Mouse (Mus musculus) urinary bladder, postnatal 36 days (tissue): Measurements from ENCODE around the gene Hnrnpul1.

Source experiments
- DNase-seq, 2 experiments: peaks; one replicate each; pipeline ENCODE4 v3.0.0; 2022; ENCODE audit warnings: low spot score in 2 of 2, mixed read lengths in 1 of 2

Hnrnpul1 gene

DNA sequence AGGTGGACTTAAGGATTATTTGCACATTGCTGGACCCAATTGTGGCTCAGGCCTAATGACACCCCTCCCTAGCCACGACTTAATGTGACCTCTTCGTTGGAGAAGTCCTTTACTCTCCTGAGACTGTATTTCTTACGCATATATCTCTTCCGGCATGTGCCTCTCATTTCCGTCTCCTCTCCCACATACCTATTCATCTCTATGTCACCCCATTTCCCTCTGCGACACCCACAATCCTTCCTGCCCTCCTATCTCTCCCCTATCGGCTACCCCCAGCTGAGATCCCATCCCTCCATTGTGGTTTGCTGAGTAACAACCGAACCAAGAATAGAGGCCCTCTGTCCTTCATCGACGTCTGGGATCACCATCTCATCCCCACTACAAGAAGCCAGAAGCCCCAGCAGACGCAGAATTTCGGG lies 64.9 kb downstream of the Hnrnpul1 start:
- DNase-seq: no peak

- peak; percentile 78 to 87 for DNase-seq
Observed at GRCm38 (mm10) chr7:25688810-25689586, 65.6 kb downstream of the Hnrnpul1 start.

DNA sequence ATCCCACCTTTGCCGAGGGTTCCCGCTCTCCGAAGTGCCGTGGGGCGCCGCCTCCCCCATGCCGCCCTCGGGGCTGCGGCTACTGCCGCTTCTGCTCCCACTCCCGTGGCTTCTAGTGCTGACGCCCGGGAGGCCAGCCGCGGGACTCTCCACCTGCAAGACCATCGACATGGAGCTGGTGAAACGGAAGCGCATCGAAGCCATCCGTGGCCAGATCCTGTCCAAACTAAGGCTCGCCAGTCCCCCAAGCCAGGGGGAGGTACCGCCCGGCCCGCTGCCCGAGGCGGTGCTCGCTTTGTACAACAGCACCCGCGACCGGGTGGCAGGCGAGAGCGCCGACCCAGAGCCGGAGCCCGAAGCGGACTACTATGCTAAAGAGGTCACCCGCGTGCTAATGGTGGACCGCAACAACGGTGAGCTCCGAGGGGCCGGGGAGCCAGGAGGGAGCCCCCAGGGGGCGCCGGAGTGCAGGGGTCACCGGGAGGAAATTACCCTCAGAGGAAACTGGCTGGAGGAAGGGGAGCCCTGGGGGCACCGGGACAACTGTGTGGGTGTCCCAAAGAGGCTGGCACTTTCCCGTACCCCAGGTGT lies 66.7 kb downstream of the Hnrnpul1 start:
- peak in 1 of 2 experiments; percentile 64 for DNase-seq

DNA sequence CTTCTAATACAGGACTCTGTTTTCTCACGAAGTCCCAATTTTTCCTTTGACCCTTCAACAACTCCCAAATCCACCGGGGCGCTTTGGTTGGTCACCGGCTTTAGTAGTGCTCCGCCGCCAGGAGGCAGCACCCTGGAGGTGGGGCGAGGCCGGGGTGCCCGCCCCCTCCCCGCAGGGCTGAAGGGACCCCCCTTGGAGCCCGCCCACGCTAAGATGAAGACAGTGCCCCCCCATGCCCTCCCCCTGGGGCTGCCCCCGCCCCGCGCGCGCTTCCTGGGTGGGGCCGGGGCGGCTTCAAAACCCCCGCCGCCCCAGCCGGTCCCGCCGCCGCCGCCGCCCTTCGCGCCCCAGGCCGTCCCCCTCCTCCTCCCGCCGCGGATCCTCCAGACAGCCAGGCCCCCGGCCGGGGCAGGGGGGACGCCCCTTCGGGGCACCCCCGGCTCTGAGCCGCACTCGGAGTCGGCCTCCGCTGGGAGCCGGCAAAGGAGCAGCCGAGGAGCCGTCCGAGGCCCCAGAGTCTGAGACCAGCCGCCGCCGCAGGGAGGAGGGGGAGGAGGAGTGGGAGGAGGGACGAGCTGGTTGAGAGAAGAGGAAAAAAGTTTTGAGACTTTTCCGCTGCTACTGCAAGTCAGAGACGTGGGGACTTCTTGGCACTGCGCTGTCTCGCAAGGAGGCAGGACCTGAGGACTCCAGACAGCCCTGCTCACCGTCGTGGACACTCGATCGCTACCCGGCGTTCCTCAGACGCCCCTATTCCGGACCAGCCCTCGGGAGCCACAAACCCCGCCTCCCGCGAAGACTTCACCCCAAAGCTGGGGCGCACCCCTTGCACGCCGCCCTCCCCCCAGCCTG lies 67.7 kb downstream of the Hnrnpul1 start, which contains the start of gene Tgfb1:
Tgfb1 (plus strand) TSS at position 323 of the 852 bp plus-strand sequence.
- DNase-seq: peak; percentile 78 to 79

GRCm38 (mm10) chr7:25685926-25686470 lies 68.6 kb downstream of the Hnrnpul1 start:
- DNase-seq: no peak

GRCm38 (mm10) chr7:25684659-25685058 lies 69.9 kb downstream of the Hnrnpul1 start:
- no peak for DNase-seq

GRCm38 (mm10) chr7:25683474-25684180 lies 70.9 kb downstream of the Hnrnpul1 start:
- DNase-seq: no peak

- no peak for DNase-seq
Observed at GRCm38 (mm10) chr7:25681341-25682231, 73.0 kb downstream of the Hnrnpul1 start.

- peak; percentile 96 for DNase-seq
Observed at GRCm38 (mm10) chr7:25680514-25681258, 73.9 kb downstream of the Hnrnpul1 start, which contains the start of gene B9d2. B9d2 (plus strand) TSS chr7:25680780.

DNA sequence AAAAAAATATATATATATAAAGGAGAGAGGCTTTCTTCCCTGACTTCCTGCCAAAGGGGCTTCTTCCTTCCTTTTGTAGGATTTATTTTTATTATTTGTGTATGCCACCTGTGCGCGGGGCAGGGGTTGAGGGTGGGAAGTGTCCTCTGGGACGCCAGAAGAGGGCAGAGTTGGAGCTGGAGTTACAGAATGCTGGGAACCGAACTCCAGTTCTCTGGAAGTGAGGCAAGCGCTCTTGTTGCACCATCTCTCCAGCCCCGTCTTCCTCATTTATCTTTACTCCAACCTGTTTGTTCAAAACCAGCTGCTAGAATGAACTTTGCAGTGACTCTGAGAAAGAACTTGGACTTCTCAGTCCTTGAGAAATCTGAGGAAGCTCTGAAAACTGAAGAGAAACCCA lies 74.6 kb downstream of the Hnrnpul1 start:
- DNase-seq: no peak

DNA sequence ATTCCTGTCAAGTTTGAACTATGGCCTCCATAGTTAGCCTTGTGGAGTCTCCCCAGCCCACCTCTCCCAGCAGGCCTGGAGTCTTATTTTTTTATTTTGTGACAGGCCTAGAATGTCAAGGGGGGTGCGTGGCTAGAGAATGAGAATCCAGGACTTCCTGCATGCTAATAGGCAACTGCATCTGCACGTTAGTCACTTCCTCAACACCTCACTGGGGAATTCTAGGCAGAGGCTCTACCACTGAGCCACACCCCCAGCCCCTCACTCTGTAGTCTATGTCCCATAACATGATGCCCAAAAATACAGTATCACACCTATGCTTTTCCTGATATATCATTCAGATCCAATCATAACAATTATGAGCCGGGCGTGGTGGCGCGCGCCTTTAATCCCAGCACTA lies 77.5 kb downstream of the Hnrnpul1 start:
- no peak for DNase-seq

- DNase-seq: peak; percentile 26 to 80
Observed at GRCm38 (mm10) chr7:25676085-25676781, 78.3 kb downstream of the Hnrnpul1 start.

DNA sequence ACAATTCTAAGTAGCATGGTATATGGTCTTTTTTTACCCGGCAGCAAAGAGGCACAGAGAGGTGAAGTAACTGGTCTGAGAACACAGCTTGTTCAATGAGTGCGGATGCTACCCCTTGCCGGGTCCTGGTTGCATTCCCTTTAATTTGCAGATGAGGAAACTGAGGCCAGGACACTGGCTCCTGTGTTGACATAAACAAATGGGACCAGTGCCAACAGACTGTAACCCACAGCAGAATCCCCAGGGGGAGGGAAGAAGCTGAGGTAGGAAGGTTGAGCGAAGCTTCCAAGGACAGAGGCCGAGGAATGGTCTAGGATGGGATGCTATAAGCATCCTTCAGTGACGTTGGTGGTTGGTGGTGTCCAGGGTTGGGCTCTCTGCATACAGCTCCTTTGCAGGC lies 79.2 kb downstream of the Hnrnpul1 start:
- DNase-seq: no peak

- no peak for DNase-seq
Observed at GRCm38 (mm10) chr7:25674719-25675300, 79.7 kb downstream of the Hnrnpul1 start, which contains the start of gene Tmem91. Tmem91 (minus strand) TSS chr7:25675166.

GRCm38 (mm10) chr7:25674297-25674696 lies 80.3 kb downstream of the Hnrnpul1 start:
- DNase-seq: no peak

- no peak for DNase-seq
Observed at GRCm38 (mm10) chr7:25672442-25672841, 82.1 kb downstream of the Hnrnpul1 start.

DNA sequence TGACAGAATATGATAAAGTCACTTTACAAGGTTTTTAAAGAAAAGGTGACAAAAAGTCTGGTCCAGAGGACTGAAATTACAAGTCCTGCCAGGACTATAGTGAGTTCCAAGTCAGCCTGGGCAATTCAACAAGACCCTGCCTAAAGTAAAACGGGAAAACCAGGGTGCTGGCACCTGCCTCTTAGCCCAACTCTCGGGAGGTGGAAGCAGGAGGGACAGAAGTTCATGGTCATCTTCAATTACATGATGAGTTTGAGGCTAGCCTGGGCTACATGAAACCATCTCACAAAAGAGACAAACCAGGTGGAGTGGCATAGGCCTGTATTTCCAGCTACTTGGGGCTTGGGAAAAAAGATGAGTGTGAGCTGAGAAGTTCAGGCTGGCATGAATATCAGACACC lies 82.9 kb downstream of the Hnrnpul1 start:
- no peak for DNase-seq
